Mouse (Mus musculus) hindbrain, embryonic 10.5 days (tissue): ENCODE data around the gene Runx1. TPM values are rescaled to one million over a fixed set of nuclear protein-coding genes. Genes with fewer than 3 reads are reported as not detected.

Experiments used
- DNase-seq: peaks from one replicate; pipeline ENCODE4 v3.0.0-alpha.2; 2017; ENCODE audit warnings: low spot score
- H3K27ac ChIP-seq: fragments of 300-500 bp; sonication (generic); 2 replicates; pipeline ENCODE4 v1.5.1; 2016; ENCODE audit warnings: mild to moderate bottlenecking, moderate library complexity
- H3K27me3 ChIP-seq: fragments of 300-500 bp; sonication (generic); 2 replicates; pipeline ENCODE4 v1.6.1; 2016; ENCODE audit warnings: mild to moderate bottlenecking; ENCODE audit not compliant: poor library complexity, insufficient read depth, severe bottlenecking
- H3K36me3 ChIP-seq: fragments of 300-500 bp; sonication (generic); 2 replicates; pipeline ENCODE4 v1.6.1; 2016; ENCODE audit warnings: mild to moderate bottlenecking, moderate library complexity
- H3K4me1 ChIP-seq: fragments of 300-500 bp; sonication (generic); replicated peaks from 2 replicates; pipeline ENCODE4 v1.6.1; 2016; ENCODE audit warnings: mild to moderate bottlenecking
- H3K4me3 ChIP-seq: fragments of 300-500 bp; sonication (generic); 2 replicates; pipeline ENCODE4 v1.5.1; 2016; ENCODE audit warnings: mild to moderate bottlenecking, moderate library complexity
- H3K9me3 ChIP-seq: fragments of 300-500 bp; sonication (generic); 2 replicates; pipeline ENCODE4 v1.6.1; 2016; ENCODE audit warnings: mild to moderate bottlenecking, moderate library complexity
- WGBS: fragments of 180-500 bp; shearing (Covaris S2); methylation state at CpG from one replicate; pipeline ENCODE4 v1.1.7; 2016; 5-methylcytosine and 5-hydroxymethylcytosine counted together
- polyA plus RNA-seq: library from polyadenylated mRNA; unstranded; fragments of >200 nt; fragmentation: Nextera tagmentation; extraction: Ambion mirVana; gene quantifications from 2 replicates; pipeline ENCODE4 v1.2.1, GENCODE M21; 2016

Runx1 gene
- polyA plus RNA-seq, 1 experiment from 2014 or later: 2.2 TPM

GRCm38 (mm10) chr16:92566146-92566545 lies 259.8 kb downstream of the Runx1 start:
- Histone ChIP-seq H3K4me1 (peaks cover 8% of the 10 kb centered on the region; the same call in 1 of the 2 replicates), H3K4me3 (no peak overlapping the region), H3K27ac (no peak overlapping the region), H3K36me3 (no peaks in the 10 kb centered on the region), H3K27me3 (0 out of 2 replicates have a peak, but pooled peaks cover 4% of the 10 kb centered on the region), H3K9me3 (no peaks in the 10 kb centered on the region)
- DNase-seq: no peak
- 28% methylated on average over 5 of the region's 5 CpGs for WGBS

GRCm38 (mm10) chr16:92565708-92566107 lies 260.2 kb downstream of the Runx1 start:
- 0 out of 2 replicates have a peak, but pooled peaks cover 4% of the 10 kb centered on the region for H3K27me3 ChIP-seq
- no peaks in the 10 kb centered on the region for H3K9me3 ChIP-seq
- no peaks in the 10 kb centered on the region for H3K36me3 ChIP-seq
- DNase-seq: peak; percentile 85
- 6% methylated on average over 6 of the region's 6 CpGs for WGBS
- H3K27ac ChIP-seq: no peak overlapping the region
- H3K4me1 ChIP-seq: peaks cover 8% of the 10 kb centered on the region; the same call in 1 of the 2 replicates
- H3K4me3 ChIP-seq: no peak overlapping the region

DNA sequence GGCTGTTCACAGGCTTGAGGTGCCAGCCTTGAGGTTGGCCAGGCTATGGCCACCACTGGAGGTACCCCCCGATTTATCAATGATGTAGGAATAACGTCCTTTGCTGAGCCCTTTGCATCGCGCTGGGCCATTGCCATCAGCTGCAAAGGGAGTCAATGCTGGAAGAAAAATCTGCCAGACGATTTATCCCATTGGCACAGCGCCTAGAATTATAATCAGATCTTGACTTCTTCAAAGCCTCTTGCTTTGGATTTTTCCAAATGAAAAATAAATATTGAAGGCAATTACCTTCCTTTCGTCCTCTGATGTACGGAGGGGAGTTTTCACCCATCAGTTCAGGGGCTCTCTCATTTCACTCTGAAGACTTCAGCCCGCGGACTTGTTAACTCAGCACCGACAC lies 260.7 kb downstream of the Runx1 start:
- WGBS: 82% methylated on average over 11 of the region's 11 CpGs
- H3K36me3 ChIP-seq: no peaks in the 10 kb centered on the region
- DNase-seq: no peak
- peaks cover 8% of the 10 kb centered on the region; the same call in 1 of the 2 replicates for H3K4me1 ChIP-seq
- H3K4me3 ChIP-seq: no peak overlapping the region
- no peaks in the 10 kb centered on the region for H3K9me3 ChIP-seq
- H3K27me3 ChIP-seq: 0 out of 2 replicates have a peak, but pooled peaks cover 4% of the 10 kb centered on the region
- H3K27ac ChIP-seq: no peak overlapping the region

GRCm38 (mm10) chr16:92555051-92555450 lies 270.9 kb downstream of the Runx1 start:
- H3K4me3 ChIP-seq: no peak overlapping the region
- H3K9me3 ChIP-seq: no peaks in the 10 kb centered on the region
- H3K36me3 ChIP-seq: no peaks in the 10 kb centered on the region
- H3K4me1 ChIP-seq: no peaks in the 10 kb centered on the region
- WGBS: 91% methylated on average over 1 of the region's 1 CpGs
- no peaks in the 10 kb centered on the region for H3K27me3 ChIP-seq
- no peak overlapping the region for H3K27ac ChIP-seq
- DNase-seq: no peak

DNA sequence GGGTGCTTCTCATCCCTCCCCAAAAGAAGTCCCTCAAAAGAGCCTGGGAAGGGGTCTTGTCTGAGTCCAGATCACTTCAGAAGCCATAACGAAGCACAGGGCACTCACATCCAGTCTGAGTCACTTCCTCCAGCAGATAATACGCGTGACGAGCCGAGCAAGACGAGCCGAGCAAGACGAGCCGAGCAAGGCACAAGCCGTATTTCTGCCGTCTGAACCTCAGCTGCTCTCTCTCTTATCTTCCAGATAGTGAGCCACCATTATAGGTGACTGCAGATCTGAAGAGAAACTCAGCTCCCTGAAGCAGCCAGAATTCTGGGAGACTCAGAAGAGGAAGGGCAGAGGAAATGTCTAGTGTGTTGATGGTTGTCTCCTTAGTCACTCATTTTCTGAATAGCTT lies 273.1 kb downstream of the Runx1 start:
- Histone ChIP-seq H3K4me1 (no peaks in the 10 kb centered on the region), H3K27ac (no peak overlapping the region), H3K4me3 (no peak overlapping the region), H3K27me3 (no peaks in the 10 kb centered on the region), H3K36me3 (no peaks in the 10 kb centered on the region), H3K9me3 (no peaks in the 10 kb centered on the region)
- DNase-seq: no peak
- WGBS: 65% methylated on average over 11 of the region's 11 CpGs

DNA sequence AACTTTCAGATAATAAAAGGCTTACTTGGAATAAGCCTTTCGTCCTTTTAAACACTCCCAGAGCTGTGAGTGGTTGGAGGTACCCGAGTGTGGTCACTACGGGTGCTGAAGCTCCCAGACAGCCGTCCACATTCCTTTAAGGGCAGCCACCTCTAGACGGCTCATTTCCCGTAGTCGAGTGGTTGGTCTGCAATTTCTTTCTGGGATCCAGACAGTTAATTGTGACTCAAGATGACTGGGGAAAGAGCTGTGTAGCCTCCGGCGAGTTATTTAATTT lies 273.9 kb downstream of the Runx1 start:
- H3K4me1 ChIP-seq: no peaks in the 10 kb centered on the region
- H3K27me3 ChIP-seq: no peaks in the 10 kb centered on the region
- H3K36me3 ChIP-seq: no peaks in the 10 kb centered on the region
- no peak for DNase-seq
- H3K27ac ChIP-seq: no peak overlapping the region
- no peak overlapping the region for H3K4me3 ChIP-seq
- no peaks in the 10 kb centered on the region for H3K9me3 ChIP-seq
- WGBS: 86% methylated on average over 9 of the region's 9 CpGs
